Mouse (Mus musculus): ENCODE measurements around the gene Plekhb1.

DNA sequence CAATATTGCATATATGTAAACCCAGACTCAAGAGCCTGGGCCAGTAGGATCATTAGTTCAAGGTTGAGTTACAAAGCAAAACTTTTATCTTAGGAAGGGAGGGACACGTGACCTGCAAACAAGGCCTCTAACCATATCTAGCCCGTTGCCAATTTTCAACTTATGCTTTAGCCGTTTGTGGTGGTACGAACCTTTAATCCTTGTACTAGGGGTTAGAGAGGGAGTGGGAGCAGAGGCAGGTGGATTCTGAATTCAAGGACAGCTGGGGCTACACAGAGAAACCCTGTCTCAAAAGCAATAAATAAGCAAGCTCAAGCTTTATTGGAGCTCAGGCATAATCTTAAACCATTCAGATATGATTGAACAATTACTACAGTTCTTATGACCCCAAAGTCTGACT, 19.8 kb downstream of the Plekhb1 start:
- TF ChIP-seq CTCF (IDR thresholded peaks at IDR 0.05; ENCODE audit: insufficient read depth, low read length) (no peak), POLR2A (IDR thresholded peaks at IDR 0.05; ENCODE audit: borderline replicate concordance, extremely low read depth, low read depth, low read length) (no peak)

All from lung, adult 2 months (tissue).